In genomic region chrX:48893946-48894345, GRCm38 (mm10) we compare ENCODE assay signal across 31 mouse cellular contexts. TPM values are rescaled to one million over a fixed set of nuclear protein-coding genes. Genes with fewer than 3 reads are reported as not detected.
DNase-seq lines count a peak whose midpoint lies in the region; ATAC-seq and TF ChIP-seq lines count a peak whose summit lies in the region.
"Had no signal": no experiment of that assay in that cellular context is flagged by ENCODE, and none has a peak within 500 bp of the region (broad histone marks: within the 10 kb centered on the region; RNA-seq: fewer than 3 reads in every experiment).

No protein-coding gene starts in this region.

- intact Hi-C loops in left cerebral cortex, adult 2 months (cut with DNase I), result no loop called here

- no peaks in the 10 kb centered on the region for H3K9me3 ChIP-seq in ES-Bruce4 (replicated peaks; ENCODE audit: control insufficient read depth, insufficient read depth, low read length, poor library complexity, severe bottlenecking)
- no peaks in the 10 kb centered on the region for H3K9me3 ChIP-seq in hindbrain, embryonic 11.5 days (ENCODE audit: control insufficient read depth, low read length)
- H3K9me3 ChIP-seq: G1E had no signal

- no peak overlapping the region for H3K4me2 ChIP-seq in hindbrain, embryonic 11.5 days (replicated peaks; ENCODE audit: low read depth, low read length)

- DNase-seq in ES-CJ7 (ENCODE audit: low read depth, low spot score), result peak; percentile 72
- DNase-seq in R1 (ENCODE audit: low read depth, low spot score), result peak; percentile 67
- peak; percentile 68 for DNase-seq in ZHBTc4 (ENCODE audit: low read depth, low spot score)
- no peak for DNase-seq in left cerebral cortex, adult 2 months (ENCODE audit: extremely low spot score in 1 of 2, low spot score in 2 of 2)
- DNase-seq in hindbrain, embryonic 11.5 days (ENCODE audit: low spot score), result no peak
- DNase-seq in cerebellum, adult 11-12 months, result no peak
- DNase-seq in neural tube, embryonic 10.5 days (ENCODE audit: extremely low spot score, low spot score), result no peak
- DNase-seq: adrenal gland, adult 2 months; adrenal gland, adult 8-10 months; adrenal gland, postnatal 10 days; adrenal gland, postnatal 14 days; adrenal gland, postnatal 25 days; adrenal gland, postnatal 36 days; B cell, adult 2 months; cerebellum, adult 11 months; cerebellum, adult 18-20 months; cerebellum, adult 2 months; cerebellum, adult 8-10 months; cerebellum, adult 9-10 months; cerebellum, adult 9-11 months had no signal

- no peak for ATAC-seq in hindbrain, embryonic 11.5 days (ENCODE audit: low FRiP score)
- ATAC-seq: activated CD4-positive, CD25-positive, alpha-beta regulatory T cell, adult 4 months; CD4-positive, CD25-positive, alpha-beta regulatory T cell, adult 4 months; Patski had no signal

- 80% methylated on average over 3 of the region's 3 CpGs for WGBS in hindbrain, embryonic 11.5 days

- H3K27ac ChIP-seq in ES-Bruce4 (ENCODE audit: insufficient read depth, low read length), result no peak overlapping the region
- H3K27ac ChIP-seq in left cerebral cortex, adult 2 months, result no peak overlapping the region
- H3K27ac ChIP-seq in hindbrain, embryonic 11.5 days (ENCODE audit: low read depth, low read length), result no peak overlapping the region

- TF ChIP-seq CTCF in ES-Bruce4 (IDR thresholded peaks at IDR 0.05; ENCODE audit: low read depth, low read length), result no peak
- no peak for TF ChIP-seq CTCF in left cerebral cortex, adult 2 months (IDR thresholded peaks at IDR 0.05)

- 0 out of 2 replicates have a peak, but pooled peaks have one; percentile 29 for TF ChIP-seq EP300 in ES-Bruce4 (IDR thresholded peaks at IDR 0.05; ENCODE audit: insufficient read depth, low read depth, low read length)

- H3K4me1 ChIP-seq in ES-Bruce4 (ENCODE audit: control insufficient read depth, insufficient read depth, low read length), result no peaks in the 10 kb centered on the region
- H3K4me1 ChIP-seq in hindbrain, embryonic 11.5 days (replicated peaks; ENCODE audit: control insufficient read depth, insufficient read depth, low read length), result no peaks in the 10 kb centered on the region

- H3K27me3 ChIP-seq in ES-Bruce4 (ENCODE audit: control insufficient read depth, insufficient read depth, low read length, poor library complexity, severe bottlenecking), result no peaks in the 10 kb centered on the region
- no peaks in the 10 kb centered on the region for H3K27me3 ChIP-seq in hindbrain, embryonic 11.5 days (ENCODE audit: control insufficient read depth, insufficient read depth, low read length)
- H3K27me3 ChIP-seq: CH12.LX had no signal

- H3K4me3 ChIP-seq in ES-Bruce4 (ENCODE audit: low read depth, low read length), result no peak overlapping the region
- H3K4me3 ChIP-seq in left cerebral cortex, adult 2 months, result no peak overlapping the region
- no peak overlapping the region for H3K4me3 ChIP-seq in hindbrain, embryonic 11.5 days (ENCODE audit: low read depth, low read length)

- no peaks in the 10 kb centered on the region for H3K36me3 ChIP-seq in ES-Bruce4 (ENCODE audit: control insufficient read depth, insufficient read depth, low read length, poor library complexity, severe bottlenecking)
- no peaks in the 10 kb centered on the region for H3K36me3 ChIP-seq in hindbrain, embryonic 11.5 days (ENCODE audit: control insufficient read depth, insufficient read depth, low read length)
- H3K36me3 ChIP-seq: G1E had no signal

- no peak overlapping the region for H3K9ac ChIP-seq in ES-Bruce4 (ENCODE audit: low read depth, poor library complexity, severe bottlenecking)
- H3K9ac ChIP-seq in hindbrain, embryonic 11.5 days (ENCODE audit: low read depth, low read length), result no peak overlapping the region

- TF ChIP-seq POLR2A in ES-Bruce4 (IDR thresholded peaks at IDR 0.05; ENCODE audit: insufficient read depth, low read length), result no peak

RNA-seq across cellular contexts. Expression of gene Gm595, which starts 16.4 kb away (rescaled TPM):
- not detected in 2 replicates for polyA plus RNA-seq in ES-Bruce4 (2011; ENCODE audit: insufficient read depth, insufficient read length, low read depth, missing spikeins)
- not detected for total RNA-seq in left cerebral cortex, adult 2 months (2021)
- polyA plus RNA-seq in hindbrain, embryonic 11.5 days (2014; fragmentation: Nextera tagmentation; extraction: Ambion mirVana), result not detected in 2 replicates
- total RNA-seq: adrenal gland, adult 18-20 months; adrenal gland, adult 2 months; adrenal gland, postnatal 10 days; adrenal gland, postnatal 14 days; adrenal gland, postnatal 25 days; adrenal gland, postnatal 36 days; adrenal gland, postnatal 4 days; CH12.LX; G1E; MEL had no signal
- polyA plus RNA-seq: activated CD4-positive, CD25-positive, alpha-beta regulatory T cell, adult 4 months; adrenal gland, adult 2 months; brain, embryonic 14.5 days; C2C12; CD4-positive, CD25-positive, alpha-beta regulatory T cell, adult 4 months; cerebellum, adult 2 months; G1E; Patski had no signal

Comparison
In these comparisons a context has a peak if more than half of its experiments do, and no peak if none do; other contexts are left out.
1. DNase-seq: peak in ES-CJ7 (single experiment), R1 (single experiment) and ZHBTc4 (single experiment); none in left cerebral cortex, adult 2 months (0 of 2), hindbrain, embryonic 11.5 days (single experiment), cerebellum, adult 11-12 months (single experiment) and neural tube, embryonic 10.5 days (single experiment).